Mouse (Mus musculus) embryonic facial prominence, embryonic 11.5 days (tissue): ENCODE measurements around the gene Rbl2. TPM values are rescaled to one million over a fixed set of nuclear protein-coding genes. Genes with fewer than 3 reads are reported as not detected.

Source experiments
- ATAC-seq: fragments of 200-750 bp; cut with Nextera tagmentation; replicated peaks from 2 replicates; pipeline ENCODE4 v1.8.0; 2017; ENCODE audit warnings: low read depth; ENCODE audit not compliant: insufficient number of reproducible peaks, low FRiP score, low TSS enrichment
- DNase-seq: peaks from one replicate; pipeline ENCODE4 v3.0.0-alpha.2; 2015; ENCODE audit warnings: low spot score
- H3K27ac ChIP-seq: fragments of 300-500 bp; sonication (generic); replicated peaks from 2 replicates; pipeline ENCODE4 v1.5.1; 2014; ENCODE audit warnings: mild to moderate bottlenecking, low read depth, low read length, control low read depth
- H3K27me3 ChIP-seq: fragments of 300-500 bp; sonication (generic); 2 replicates; pipeline ENCODE4 v1.6.1; 2014; ENCODE audit warnings: mild to moderate bottlenecking, low read length, moderate library complexity, mixed read lengths; ENCODE audit not compliant: control insufficient read depth, insufficient read depth
- H3K36me3 ChIP-seq: fragments of 300-500 bp; sonication (generic); replicated peaks from 2 replicates; pipeline ENCODE4 v1.6.1; 2014; ENCODE audit warnings: low read depth, mild to moderate bottlenecking, low read length, moderate library complexity, mixed read lengths; ENCODE audit not compliant: control insufficient read depth, insufficient read depth
- H3K4me1 ChIP-seq: fragments of 300-500 bp; sonication (generic); 2 replicates; pipeline ENCODE4 v1.6.1; 2014; ENCODE audit warnings: low read length, mixed read lengths; ENCODE audit not compliant: control insufficient read depth, insufficient read depth
- H3K4me2 ChIP-seq: fragments of 300-500 bp; sonication (generic); 2 replicates; pipeline ENCODE4 v1.6.1; 2014; ENCODE audit warnings: low read depth, mild to moderate bottlenecking, control low read depth, low read length, moderate library complexity
- H3K4me3 ChIP-seq: fragments of 300-500 bp; sonication (generic); 2 replicates; pipeline ENCODE4 v1.5.1; 2014; ENCODE audit warnings: low read depth, low read length, control low read depth
- H3K9ac ChIP-seq: fragments of 300-500 bp; sonication (generic); replicated peaks from 2 replicates; pipeline ENCODE4 v1.6.1; 2014; ENCODE audit warnings: mild to moderate bottlenecking, control low read depth, low read length
- H3K9me3 ChIP-seq: fragments of 300-500 bp; sonication (generic); replicated peaks from 2 replicates; pipeline ENCODE4 v1.6.1; 2016; ENCODE audit warnings: mild to moderate bottlenecking, low read length, inconsistent platforms, mixed read lengths; ENCODE audit not compliant: control insufficient read depth
- WGBS: fragments of 180-500 bp; shearing (Covaris S2); extraction: QIAGEN DNeasy Blood & Tissue Kit; methylation state at CpG from one replicate; pipeline ENCODE4 v1.1.7; 2014; 5-methylcytosine and 5-hydroxymethylcytosine counted together
- polyA plus RNA-seq: library from polyadenylated mRNA; unstranded; fragments of >200 nt; fragmentation: Nextera tagmentation; extraction: Ambion mirVana; gene quantifications from 2 replicates; pipeline ENCODE4 v1.2.1, GENCODE M21; 2014

The Rbl2 gene
- polyA plus RNA-seq, 1 experiment from 2014 or later = 11.1 TPM

DNA sequence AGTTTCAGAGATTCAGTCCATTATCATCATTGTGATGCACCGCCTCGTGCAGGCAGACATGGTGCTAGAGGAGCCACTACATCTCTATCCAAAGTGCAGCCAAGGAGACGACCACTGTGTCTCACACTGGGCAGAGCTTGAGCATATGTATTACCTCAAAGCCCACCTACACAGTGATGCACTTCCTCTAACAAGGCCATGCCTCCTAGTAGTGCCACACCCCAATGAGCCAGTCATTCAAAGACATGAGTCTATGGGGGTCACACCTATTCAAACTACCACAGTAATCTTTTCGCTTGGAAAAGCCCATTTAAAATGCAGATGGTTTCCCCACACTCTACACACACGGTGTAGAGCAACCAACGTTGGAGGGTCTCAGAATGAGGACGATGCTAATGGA is 81.7 kb downstream of the Rbl2 start:
- DNase-seq (no peak), ATAC-seq (no peak)
- no peaks in the 10 kb centered on the region for H3K4me1 ChIP-seq
- no peak overlapping the region for H3K27ac ChIP-seq
- no peak overlapping the region for H3K9ac ChIP-seq
- H3K4me2 ChIP-seq = no peak overlapping the region
- no peak overlapping the region for H3K4me3 ChIP-seq
- WGBS = 89% methylated on average over 7 of the region's 7 CpGs
- no peaks in the 10 kb centered on the region for H3K9me3 ChIP-seq
- H3K36me3 ChIP-seq = no peaks in the 10 kb centered on the region
- H3K27me3 ChIP-seq = no peaks in the 10 kb centered on the region

DNA sequence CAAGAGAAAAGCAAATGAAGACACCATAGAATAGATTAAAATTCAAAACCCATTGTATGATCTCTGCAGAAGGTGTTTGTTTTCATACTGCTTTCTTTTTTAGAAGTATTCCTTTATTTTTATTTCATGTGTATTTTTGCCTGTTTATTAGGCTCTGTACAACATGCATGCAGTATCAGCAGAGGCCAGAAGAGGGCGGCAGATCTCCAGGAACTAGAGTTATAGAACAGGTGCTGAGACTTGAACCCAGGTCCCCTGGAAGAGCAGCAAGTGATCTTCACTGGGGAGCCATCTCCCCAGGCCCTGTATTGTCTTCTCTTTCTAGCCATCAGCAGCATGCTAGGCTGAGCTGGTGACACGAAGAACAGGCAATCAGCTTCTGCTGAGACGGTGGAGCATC is 84.0 kb downstream of the Rbl2 start:
- DNase-seq = no peak
- Histone ChIP-seq H3K9ac (no peak overlapping the region), H3K4me3 (no peak overlapping the region), H3K4me2 (no peak overlapping the region), H3K9me3 (no peaks in the 10 kb centered on the region), H3K4me1 (no peaks in the 10 kb centered on the region), H3K36me3 (no peaks in the 10 kb centered on the region), H3K27ac (no peak overlapping the region), H3K27me3 (no peaks in the 10 kb centered on the region)
- no peak for ATAC-seq
- WGBS = 79% methylated on average over 3 of the region's 3 CpGs

DNA sequence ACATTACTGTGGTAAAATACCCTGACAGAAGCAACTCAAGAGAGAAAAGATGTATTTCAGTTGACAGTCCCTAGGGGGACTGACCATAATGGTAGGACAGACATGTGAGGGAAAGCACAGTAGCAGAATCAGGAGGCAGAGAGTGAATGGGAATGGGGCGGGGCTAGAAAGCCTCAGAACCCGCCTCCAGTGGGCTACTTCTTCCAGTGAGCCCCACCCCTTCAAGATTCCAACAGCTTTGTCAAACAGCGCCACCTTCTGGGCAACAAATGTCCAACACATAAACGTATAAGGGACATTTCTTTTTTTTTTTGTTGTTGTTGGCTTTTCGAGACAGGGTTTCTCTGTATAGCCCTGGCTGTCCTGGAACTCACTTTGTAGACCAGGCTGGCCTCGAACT is 84.7 kb downstream of the Rbl2 start:
- Histone ChIP-seq H3K4me2 (no peak overlapping the region), H3K27ac (no peak overlapping the region), H3K4me3 (no peak overlapping the region), H3K36me3 (no peaks in the 10 kb centered on the region), H3K27me3 (no peaks in the 10 kb centered on the region), H3K4me1 (no peaks in the 10 kb centered on the region), H3K9ac (no peak overlapping the region), H3K9me3 (no peaks in the 10 kb centered on the region)
- ATAC-seq = no peak
- peak; percentile 24 for DNase-seq
- 51% methylated on average over 6 of the region's 6 CpGs for WGBS

DNA sequence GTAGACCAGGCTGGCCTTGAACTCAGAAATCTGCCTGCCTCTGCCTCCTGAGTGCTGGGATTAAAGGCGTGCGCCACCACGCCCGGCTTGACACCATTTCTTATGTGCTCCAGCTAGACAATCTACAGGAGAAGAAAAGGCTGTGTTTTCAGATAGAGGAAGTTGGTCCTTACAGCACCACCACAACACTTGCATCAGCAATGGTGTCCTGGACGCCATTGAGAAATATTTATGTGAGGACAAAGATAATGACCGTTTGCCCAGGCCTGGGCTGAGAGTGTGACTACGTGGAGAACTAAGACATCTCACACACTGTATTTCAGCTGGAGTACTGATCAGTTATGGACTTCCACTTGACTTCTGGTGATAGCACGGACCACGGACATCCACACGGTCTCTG is 88.8 kb downstream of the Rbl2 start:
- Histone ChIP-seq H3K9ac (no peak overlapping the region), H3K27me3 (no peaks in the 10 kb centered on the region), H3K4me3 (no peak overlapping the region), H3K27ac (no peak overlapping the region), H3K9me3 (no peaks in the 10 kb centered on the region), H3K36me3 (no peaks in the 10 kb centered on the region), H3K4me2 (no peak overlapping the region), H3K4me1 (no peaks in the 10 kb centered on the region)
- ATAC-seq (no peak), DNase-seq (no peak)
- WGBS = 94% methylated on average over 10 of the region's 10 CpGs

DNA sequence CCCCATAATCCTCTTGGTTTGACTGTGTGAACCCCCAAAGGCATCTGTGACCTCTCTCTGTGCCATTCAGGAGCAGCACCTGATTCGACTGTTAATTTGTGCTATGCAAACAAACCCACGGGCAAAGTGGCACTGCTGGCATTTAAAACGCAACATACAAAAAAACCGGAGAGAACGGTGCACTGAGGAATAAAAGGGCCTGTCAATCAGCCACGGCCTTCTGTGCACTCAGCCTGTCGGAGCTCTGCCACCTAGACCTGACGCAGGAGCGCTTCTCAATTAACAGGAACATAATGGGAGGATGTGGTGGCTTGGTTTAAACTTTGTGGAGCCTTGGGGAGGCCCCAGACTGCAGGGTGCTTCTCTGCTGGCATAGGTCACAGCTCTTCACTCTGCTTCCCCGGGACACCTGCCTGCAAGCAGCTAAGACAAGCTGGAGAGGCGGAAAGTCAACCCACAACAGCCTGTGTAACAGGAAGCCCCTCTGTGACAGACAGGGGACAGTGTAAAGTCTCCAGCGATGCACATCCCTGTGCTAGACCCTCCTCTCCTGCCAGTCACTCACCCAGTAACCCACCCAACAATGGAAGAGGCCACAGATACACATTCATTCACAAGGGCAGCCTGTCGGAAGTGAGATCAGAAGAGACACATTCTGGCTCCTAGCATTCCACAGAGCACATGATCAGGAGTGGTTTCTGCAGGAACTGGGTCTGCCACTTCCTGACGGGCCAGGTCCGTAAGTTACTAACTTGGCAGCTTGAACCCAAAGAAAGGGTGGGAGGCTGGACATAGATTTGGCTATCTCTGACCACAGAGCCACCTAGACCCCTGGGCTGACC is 90.3 kb downstream of the Rbl2 start:
- 48% methylated on average over 15 of the region's 15 CpGs for WGBS
- no peak overlapping the region for H3K4me3 ChIP-seq

DNA sequence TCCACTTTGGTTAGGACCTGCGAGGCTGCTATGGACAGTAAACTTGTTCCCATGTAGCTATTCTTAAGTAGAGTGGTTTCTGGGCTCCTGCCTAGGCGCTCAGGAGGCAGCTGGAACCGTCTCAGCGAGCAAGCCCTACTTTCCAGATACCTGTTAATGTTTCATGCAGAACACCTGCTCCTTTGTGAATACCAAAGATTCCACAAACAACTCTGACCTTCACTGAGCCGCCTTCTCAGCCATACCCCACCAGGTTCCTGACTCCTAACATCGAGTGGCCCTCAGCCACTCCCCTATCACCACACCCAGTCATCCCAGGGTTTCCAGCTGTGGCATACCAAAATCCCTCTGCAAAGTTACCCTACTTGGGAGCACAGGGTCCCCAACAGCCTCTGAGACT is 100.3 kb downstream of the Rbl2 start:
- H3K36me3 ChIP-seq = no peaks in the 10 kb centered on the region
- DNase-seq (no peak), ATAC-seq (no peak)
- 80% methylated on average over 6 of the region's 6 CpGs for WGBS
- no peak overlapping the region for H3K9ac ChIP-seq
- no peaks in the 10 kb centered on the region for H3K9me3 ChIP-seq
- H3K4me2 ChIP-seq = no peak overlapping the region
- H3K4me1 ChIP-seq = no peaks in the 10 kb centered on the region
- H3K27ac ChIP-seq = no peak overlapping the region
- no peak overlapping the region for H3K4me3 ChIP-seq
- no peaks in the 10 kb centered on the region for H3K27me3 ChIP-seq

More for the DNA sequence above, 90.3 kb downstream of the Rbl2 start:
- Histone ChIP-seq H3K36me3 (no peaks in the 10 kb centered on the region), H3K27me3 (no peaks in the 10 kb centered on the region), H3K9ac (no peak overlapping the region), H3K4me2 (no peak overlapping the region), H3K9me3 (no peaks in the 10 kb centered on the region), H3K4me1 (no peaks in the 10 kb centered on the region), H3K27ac (no peak overlapping the region)
- DNase-seq = no peak
- ATAC-seq = no peak

DNA sequence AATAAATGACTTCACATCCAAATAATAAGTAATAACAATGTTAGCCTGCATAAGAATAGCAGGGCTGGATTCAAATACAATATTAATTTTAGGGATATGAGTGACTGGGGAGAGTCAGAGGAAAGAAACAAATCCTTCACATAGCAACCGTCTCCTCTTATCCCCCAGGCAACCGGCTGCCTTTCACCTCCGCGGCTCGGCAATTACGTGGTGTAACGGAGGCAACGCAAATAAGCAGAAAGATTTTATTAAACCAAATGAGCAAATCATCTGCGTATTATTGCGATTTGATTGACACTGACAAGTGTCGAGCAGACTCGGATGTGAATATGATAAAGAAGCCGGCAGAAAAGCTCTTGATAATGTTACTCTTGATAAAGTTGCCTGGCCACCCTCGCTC is 101.1 kb downstream of the Rbl2 start:
- Histone ChIP-seq H3K36me3 (no peaks in the 10 kb centered on the region), H3K9me3 (no peaks in the 10 kb centered on the region), H3K4me3 (no peak overlapping the region), H3K9ac (no peak overlapping the region), H3K27me3 (no peaks in the 10 kb centered on the region), H3K4me2 (no peak overlapping the region), H3K4me1 (no peaks in the 10 kb centered on the region), H3K27ac (no peak overlapping the region)
- ATAC-seq = no peak
- WGBS = 57% methylated on average over 14 of the region's 14 CpGs
- peak; percentile 18 for DNase-seq

DNA sequence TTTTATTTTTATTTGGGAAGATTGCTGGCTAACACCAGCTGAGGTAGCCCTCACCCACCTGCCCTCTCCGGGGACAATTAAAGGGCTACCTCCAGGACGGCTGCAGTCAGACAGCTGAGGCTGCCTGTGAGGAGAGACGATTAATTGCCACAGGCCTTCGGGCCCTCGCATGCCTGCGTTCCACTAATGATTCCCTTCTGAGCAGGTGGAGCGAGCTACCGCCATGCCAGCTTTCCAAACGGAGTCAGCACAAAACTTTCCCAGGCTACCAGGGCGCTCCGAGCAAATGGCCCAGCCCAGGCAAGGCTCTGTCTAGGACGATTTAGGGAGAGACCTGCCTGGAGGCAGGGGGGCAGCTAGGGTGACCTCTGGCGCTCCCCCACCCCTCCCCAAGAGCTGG is 101.7 kb downstream of the Rbl2 start:
- H3K4me1 ChIP-seq = no peaks in the 10 kb centered on the region
- H3K27ac ChIP-seq = no peak overlapping the region
- no peak overlapping the region for H3K4me2 ChIP-seq
- ATAC-seq (0 out of 2 replicates have a peak, but pooled peaks have one; percentile 44), DNase-seq (peak; percentile 31)
- H3K9me3 ChIP-seq = no peaks in the 10 kb centered on the region
- no peak overlapping the region for H3K4me3 ChIP-seq
- H3K36me3 ChIP-seq = no peaks in the 10 kb centered on the region
- H3K9ac ChIP-seq = no peak overlapping the region
- whole genome bisulfite sequencing = 51% methylated on average over 13 of the region's 13 CpGs
- H3K27me3 ChIP-seq = no peaks in the 10 kb centered on the region
